Mouse (Mus musculus) left cerebral cortex, adult 18-20 months (tissue): ENCODE data around the gene Gmip. TPM values are rescaled to one million over a fixed set of nuclear protein-coding genes. Genes with fewer than 3 reads are reported as not detected.
A peak's percentile ranks its signal among the peaks of the same experiment; 100 is the strongest.

ENCODE experiments used
- DNase-seq, 2 experiments: peaks; one replicate each; pipeline ENCODE4 v3.0.0; 2021 to 2022; ENCODE audit warnings: low spot score in 2 of 2, mixed read lengths in 1 of 2
- long read RNA-seq, 2 experiments: library from polyadenylated mRNA; stranded (forward); transcript quantifications; one replicate each; pipeline ENCODE4 v2.0.0; 2021
- total RNA-seq, 2 experiments: library from RNA; stranded (reverse); gene quantifications; 2 replicates each; pipeline ENCODE4 v1.2.3; 2021

Gene Gmip
- total RNA-seq, result 10 to 100 TPM in 1 of 2 experiments, 1 to 10 TPM in 1; 9.0 to 12.8 TPM
- long read RNA-seq, experiment 1, partial matches to known transcripts, result 2 of 7 reads
- long read RNA-seq, experiment 1, other reads (novel, unspliced or antisense), result 2 of 7 reads
- long read RNA-seq, experiment 2, partial matches to known transcripts, result 1 of 9 reads
- long read RNA-seq, experiment 2, other reads (novel, unspliced or antisense), result 6 of 9 reads

- DNase-seq, result peak in 1 of 2 experiments; percentile 53
Measured at GRCm38 (mm10) chr8:69808094-69808863, at the start of gene Gmip. TSS of gene Gmip (plus strand) at chr8:69808679.

- DNase-seq, result no peak
Measured at GRCm38 (mm10) chr8:69761814-69762445, 46.5 kb upstream of the Gmip start.

GRCm38 (mm10) chr8:69771221-69771620 is 37.3 kb upstream of the Gmip start:
- DNase-seq, result no peak

GRCm38 (mm10) chr8:69772106-69772505 is 36.4 kb upstream of the Gmip start:
- DNase-seq, result no peak

GRCm38 (mm10) chr8:69774503-69775148 is 33.9 kb upstream of the Gmip start, which contains the start of gene Gm20422:
TSS of gene Gm20422 (minus strand) at chr8:69774886.
- DNase-seq, result peak; percentile 80 to 89

GRCm38 (mm10) chr8:69775149-69775534 is 33.3 kb upstream of the Gmip start:
- no peak for DNase-seq

GRCm38 (mm10) chr8:69777111-69777510 is 31.4 kb upstream of the Gmip start:
- no peak for DNase-seq

- no peak for DNase-seq
Measured at GRCm38 (mm10) chr8:69789105-69789504, 19.4 kb upstream of the Gmip start.

GRCm38 (mm10) chr8:69789731-69790130 is 18.7 kb upstream of the Gmip start:
- no peak for DNase-seq

- DNase-seq, result no peak
Measured at GRCm38 (mm10) chr8:69790364-69790763, 18.1 kb upstream of the Gmip start.

GRCm38 (mm10) chr8:69790773-69791367 is 17.6 kb upstream of the Gmip start, which contains the start of the genes Atp13a1 and Zfp866:
TSS of gene Atp13a1 (plus strand) at chr8:69791163.
TSS of gene Zfp866 (minus strand) at chr8:69791178.
- DNase-seq, result peak; percentile 84 to 91

GRCm38 (mm10) chr8:69791415-69792068 is 16.9 kb upstream of the Gmip start:
- peak in 1 of 2 experiments; percentile 23 for DNase-seq

GRCm38 (mm10) chr8:69793666-69794065 is 14.8 kb upstream of the Gmip start:
- no peak for DNase-seq

GRCm38 (mm10) chr8:69794096-69794495 is 14.4 kb upstream of the Gmip start:
- DNase-seq, result no peak

- no peak for DNase-seq
Measured at GRCm38 (mm10) chr8:69794901-69795300, 13.6 kb upstream of the Gmip start.

- no peak for DNase-seq
Measured at GRCm38 (mm10) chr8:69796721-69797345, 11.6 kb upstream of the Gmip start.

- DNase-seq, result no peak
Measured at GRCm38 (mm10) chr8:69797661-69798060, 10.8 kb upstream of the Gmip start.

- DNase-seq, result peak; percentile 1
Measured at GRCm38 (mm10) chr8:69799261-69799660, 9.2 kb upstream of the Gmip start.

- peak in 1 of 2 experiments; percentile 1 for DNase-seq
Measured at GRCm38 (mm10) chr8:69799946-69800345, 8.5 kb upstream of the Gmip start.

GRCm38 (mm10) chr8:69801796-69802195 is 6.7 kb upstream of the Gmip start:
- DNase-seq, result no peak
